Mouse (Mus musculus): ENCODE data around the gene Gm20388. TPM values are rescaled to one million over a fixed set of nuclear protein-coding genes. Genes with fewer than 3 reads are reported as not detected.

Gm20388 gene
- polyA plus RNA-seq, 1 experiment from 2014 or later: not detected

- Histone ChIP-seq H3K27ac (ENCODE audit: low read depth, low read length) (no peak overlapping the region), H3K36me3 (ENCODE audit: control insufficient read depth, insufficient read depth, low read length) (no peaks in the 10 kb centered on the region), H3K4me2 (replicated peaks; ENCODE audit: low read depth, low read length) (no peak overlapping the region), H3K4me3 (ENCODE audit: low read length) (no peak overlapping the region), H3K4me1 (ENCODE audit: control insufficient read depth, insufficient read depth, low read length) (peaks cover 64% of the 10 kb centered on the region), H3K9ac (ENCODE audit: low read depth, low read length) (no peak overlapping the region), H3K27me3 (ENCODE audit: control insufficient read depth, insufficient read depth, low read length) (no peaks in the 10 kb centered on the region), H3K9me3 (ENCODE audit: control insufficient read depth, low read length) (no peaks in the 10 kb centered on the region)
- 0 out of 2 replicates have a peak, but pooled peaks have one; percentile 5 for ATAC-seq (ENCODE audit: low FRiP score, low TSS enrichment)
- WGBS: 47% methylated on average over 21 of the region's 21 CpGs
These were observed 377.7 kb downstream of the Gm20388 start for GRCm38 (mm10) chr8:120288122-120288908.

GRCm38 (mm10) chr8:120289191-120289590, 378.6 kb downstream of the Gm20388 start:
- Histone ChIP-seq H3K36me3 (ENCODE audit: control insufficient read depth, insufficient read depth, low read length) (no peaks in the 10 kb centered on the region), H3K4me3 (ENCODE audit: low read length) (no peak overlapping the region), H3K4me1 (ENCODE audit: control insufficient read depth, insufficient read depth, low read length) (peaks cover 63% of the 10 kb centered on the region), H3K9ac (ENCODE audit: low read depth, low read length) (no peak overlapping the region), H3K27me3 (ENCODE audit: control insufficient read depth, insufficient read depth, low read length) (no peaks in the 10 kb centered on the region), H3K27ac (ENCODE audit: low read depth, low read length) (no peak overlapping the region), H3K9me3 (ENCODE audit: control insufficient read depth, low read length) (no peaks in the 10 kb centered on the region), H3K4me2 (replicated peaks; ENCODE audit: low read depth, low read length) (no peak overlapping the region)
- no peak for ATAC-seq (ENCODE audit: low FRiP score, low TSS enrichment)
- 83% methylated on average over 7 of the region's 7 CpGs for WGBS

DNA sequence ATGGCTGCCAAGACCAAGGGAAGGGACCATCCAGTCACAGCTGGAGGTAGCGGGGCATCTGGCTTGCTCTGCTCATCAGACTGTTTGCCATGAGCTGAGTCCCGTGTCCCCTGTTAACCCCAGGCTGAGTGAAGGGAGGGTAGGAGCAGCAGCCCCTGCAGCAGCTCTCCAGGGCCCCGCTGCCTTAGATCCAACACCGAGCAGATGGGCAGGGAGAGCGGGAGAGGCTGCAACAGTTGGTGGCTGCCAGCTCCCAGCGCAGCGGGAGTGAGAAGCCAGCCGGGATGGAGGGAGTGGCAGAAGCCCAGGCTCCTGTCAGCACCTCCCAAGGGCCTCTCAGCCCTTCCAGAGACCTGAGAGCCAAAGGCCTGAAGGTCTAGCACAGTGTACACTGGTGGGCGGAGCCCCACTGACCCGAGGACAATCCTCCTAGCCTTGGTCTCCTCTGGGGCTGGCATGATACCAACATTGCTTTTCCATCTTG, 379.1 kb downstream of the Gm20388 start:
- no peak for ATAC-seq (ENCODE audit: low FRiP score, low TSS enrichment)
- Histone ChIP-seq H3K27me3 (ENCODE audit: control insufficient read depth, insufficient read depth, low read length) (no peaks in the 10 kb centered on the region), H3K36me3 (ENCODE audit: control insufficient read depth, insufficient read depth, low read length) (no peaks in the 10 kb centered on the region), H3K9me3 (ENCODE audit: control insufficient read depth, low read length) (no peaks in the 10 kb centered on the region), H3K4me2 (replicated peaks; ENCODE audit: low read depth, low read length) (no peak overlapping the region), H3K27ac (ENCODE audit: low read depth, low read length) (0 out of 2 replicates have a peak overlapping the region, but pooled peaks have one; percentile 4), H3K4me1 (ENCODE audit: control insufficient read depth, insufficient read depth, low read length) (peaks cover 63% of the 10 kb centered on the region), H3K4me3 (ENCODE audit: low read length) (no peak overlapping the region), H3K9ac (ENCODE audit: low read depth, low read length) (no peak overlapping the region)
- WGBS: 41% methylated on average over 10 of the region's 10 CpGs

GRCm38 (mm10) chr8:120290614-120291013, 380.0 kb downstream of the Gm20388 start:
- ATAC-seq (ENCODE audit: low FRiP score, low TSS enrichment): no peak
- no peaks in the 10 kb centered on the region; the same call in 1 of the 2 replicates for H3K27me3 ChIP-seq (ENCODE audit: control insufficient read depth, insufficient read depth, low read length)
- WGBS: 63% methylated on average over 15 of the region's 15 CpGs
- H3K9ac ChIP-seq (ENCODE audit: low read depth, low read length): no peak overlapping the region
- H3K4me1 ChIP-seq (ENCODE audit: control insufficient read depth, insufficient read depth, low read length): peaks cover 63% of the 10 kb centered on the region
- no peak overlapping the region for H3K27ac ChIP-seq (ENCODE audit: low read depth, low read length)
- H3K36me3 ChIP-seq (ENCODE audit: control insufficient read depth, insufficient read depth, low read length): no peaks in the 10 kb centered on the region
- H3K4me3 ChIP-seq (ENCODE audit: low read length): no peak overlapping the region
- no peaks in the 10 kb centered on the region for H3K9me3 ChIP-seq (ENCODE audit: control insufficient read depth, low read length)
- no peak overlapping the region for H3K4me2 ChIP-seq (replicated peaks; ENCODE audit: low read depth, low read length)

GRCm38 (mm10) chr8:120291650-120292049, 381.0 kb downstream of the Gm20388 start:
- ATAC-seq (ENCODE audit: low FRiP score, low TSS enrichment): no peak
- Histone ChIP-seq H3K9ac (ENCODE audit: low read depth, low read length) (no peak overlapping the region), H3K4me2 (replicated peaks; ENCODE audit: low read depth, low read length) (no peak overlapping the region), H3K27me3 (ENCODE audit: control insufficient read depth, insufficient read depth, low read length) (no peaks in the 10 kb centered on the region; the same call in 1 of the 2 replicates), H3K36me3 (ENCODE audit: control insufficient read depth, insufficient read depth, low read length) (no peaks in the 10 kb centered on the region), H3K27ac (ENCODE audit: low read depth, low read length) (no peak overlapping the region), H3K9me3 (ENCODE audit: control insufficient read depth, low read length) (no peaks in the 10 kb centered on the region), H3K4me3 (ENCODE audit: low read length) (no peak overlapping the region), H3K4me1 (ENCODE audit: control insufficient read depth, insufficient read depth, low read length) (peaks cover 72% of the 10 kb centered on the region)
- 89% methylated on average over 9 of the region's 9 CpGs for WGBS

- H3K36me3 ChIP-seq (ENCODE audit: control insufficient read depth, insufficient read depth, low read length): no peaks in the 10 kb centered on the region
- no peaks in the 10 kb centered on the region; the same call in 1 of the 2 replicates for H3K27me3 ChIP-seq (ENCODE audit: control insufficient read depth, insufficient read depth, low read length)
- WGBS: 60% methylated on average over 8 of the region's 8 CpGs
- H3K9me3 ChIP-seq (ENCODE audit: control insufficient read depth, low read length): no peaks in the 10 kb centered on the region
- no peak overlapping the region for H3K4me2 ChIP-seq (replicated peaks; ENCODE audit: low read depth, low read length)
- ATAC-seq (ENCODE audit: low FRiP score, low TSS enrichment): no peak
- H3K9ac ChIP-seq (ENCODE audit: low read depth, low read length): 0 out of 2 replicates have a peak overlapping the region, but pooled peaks have one; percentile 4
- H3K27ac ChIP-seq (ENCODE audit: low read depth, low read length): peak overlapping the region; percentile 42; the same call in 1 of the 2 replicates
- H3K4me1 ChIP-seq (ENCODE audit: control insufficient read depth, insufficient read depth, low read length): peaks cover 77% of the 10 kb centered on the region
- H3K4me3 ChIP-seq (ENCODE audit: low read length): no peak overlapping the region
These were observed 381.9 kb downstream of the Gm20388 start for GRCm38 (mm10) chr8:120292316-120293107.

GRCm38 (mm10) chr8:120293421-120294357, 383.0 kb downstream of the Gm20388 start:
- H3K4me2 ChIP-seq (replicated peaks; ENCODE audit: low read depth, low read length): no peak overlapping the region
- H3K4me3 ChIP-seq (ENCODE audit: low read length): no peak overlapping the region
- H3K27me3 ChIP-seq (ENCODE audit: control insufficient read depth, insufficient read depth, low read length): no peaks in the 10 kb centered on the region; the same call in 1 of the 2 replicates
- no peak for ATAC-seq (ENCODE audit: low FRiP score, low TSS enrichment)
- H3K9me3 ChIP-seq (ENCODE audit: control insufficient read depth, low read length): no peaks in the 10 kb centered on the region
- 31% methylated on average over 18 of the region's 18 CpGs for WGBS
- peaks cover 74% of the 10 kb centered on the region for H3K4me1 ChIP-seq (ENCODE audit: control insufficient read depth, insufficient read depth, low read length)
- H3K27ac ChIP-seq (ENCODE audit: low read depth, low read length): peak overlapping the region; percentile 42; the same call in 1 of the 2 replicates
- no peaks in the 10 kb centered on the region for H3K36me3 ChIP-seq (ENCODE audit: control insufficient read depth, insufficient read depth, low read length)
- H3K9ac ChIP-seq (ENCODE audit: low read depth, low read length): 0 out of 2 replicates have a peak overlapping the region, but pooled peaks have one; percentile 18
